In genomic region chr12:56697785-56698184, GRCm38 (mm10) we compare ENCODE assay signal across 10 mouse cellular contexts. TPM values are rescaled to one million over a fixed set of nuclear protein-coding genes. Genes with fewer than 3 reads are reported as not detected.
DNase-seq lines count a peak whose midpoint lies in the region; ATAC-seq and TF ChIP-seq lines count a peak whose summit lies in the region.
"Had no signal": no experiment of that assay in that cellular context is flagged by ENCODE, and none has a peak within 500 bp of the region (broad histone marks: within the 10 kb centered on the region; RNA-seq: fewer than 3 reads in every experiment).

No protein-coding gene starts in this region.

- intact Hi-C loops in heart, postnatal 36 days (cut with DNase I), result no loop called here

- H3K4me3 ChIP-seq in heart, postnatal 0 days (ENCODE audit: low read depth, low read length), result peak overlapping the region; percentile 23
- peak overlapping the region; percentile 46 for H3K4me3 ChIP-seq in midbrain, embryonic 10.5 days
- H3K4me3 ChIP-seq in midbrain, postnatal 0 days (ENCODE audit: low read depth, low read length), result no peak overlapping the region
- H3K4me3 ChIP-seq in limb, embryonic 11.5 days (ENCODE audit: low read depth, low read length), result peak overlapping the region; percentile 37

- no peak for DNase-seq in heart, postnatal 0 days (ENCODE audit: low spot score)
- no peak for DNase-seq in heart, postnatal 36 days
- DNase-seq in midbrain, embryonic 10.5 days (ENCODE audit: low spot score), result peak; percentile 46
- no peak for DNase-seq in midbrain, postnatal 0 days (ENCODE audit: low spot score)
- no peak for DNase-seq in limb, embryonic 11.5 days (ENCODE audit: low spot score)
- no peak for DNase-seq in urinary bladder, postnatal 14 days (ENCODE audit: low spot score)
- DNase-seq in cerebellum, adult 11 months, result no peak
- DNase-seq: lung, adult 18-20 months; right cerebral cortex, postnatal 4 days had no signal

- no peaks in the 10 kb centered on the region for H3K36me3 ChIP-seq in heart, postnatal 0 days (replicated peaks; ENCODE audit: control insufficient read depth, insufficient read depth, low read length)
- no peaks in the 10 kb centered on the region for H3K36me3 ChIP-seq in midbrain, embryonic 10.5 days
- no peaks in the 10 kb centered on the region for H3K36me3 ChIP-seq in midbrain, postnatal 0 days (ENCODE audit: insufficient read depth, low read length)
- H3K36me3 ChIP-seq in limb, embryonic 11.5 days (ENCODE audit: control insufficient read depth, insufficient read depth, low read length), result no peaks in the 10 kb centered on the region
- H3K36me3 ChIP-seq: hindbrain, embryonic 13.5 days had no signal

- ATAC-seq in heart, postnatal 0 days (ENCODE audit: insufficient read depth, low read depth), result no peak
- no peak for ATAC-seq in midbrain, postnatal 0 days (ENCODE audit: low FRiP score)
- ATAC-seq in limb, embryonic 11.5 days (ENCODE audit: insufficient number of reproducible peaks, low FRiP score, low TSS enrichment, low read depth), result no peak

- no peaks in the 10 kb centered on the region for H3K9me3 ChIP-seq in heart, postnatal 0 days (replicated peaks; ENCODE audit: control insufficient read depth, low read length)
- H3K9me3 ChIP-seq in midbrain, embryonic 10.5 days (replicated peaks), result no peaks in the 10 kb centered on the region
- no peaks in the 10 kb centered on the region for H3K9me3 ChIP-seq in midbrain, postnatal 0 days (ENCODE audit: low read length)
- no peaks in the 10 kb centered on the region for H3K9me3 ChIP-seq in limb, embryonic 11.5 days (ENCODE audit: control insufficient read depth, low read length)
- H3K9me3 ChIP-seq: hindbrain, embryonic 13.5 days had no signal

- TF ChIP-seq CTCF in heart, postnatal 0 days (IDR thresholded peaks at IDR 0.05; ENCODE audit: low read depth), result no peak
- no peak for TF ChIP-seq CTCF in midbrain, postnatal 0 days (IDR thresholded peaks at IDR 0.05)

- H3K9ac ChIP-seq in heart, postnatal 0 days (replicated peaks; ENCODE audit: low read depth, low read length), result no peak overlapping the region
- H3K9ac ChIP-seq in midbrain, postnatal 0 days (replicated peaks; ENCODE audit: low read length, poor library complexity, severe bottlenecking), result no peak overlapping the region
- H3K9ac ChIP-seq in limb, embryonic 11.5 days (ENCODE audit: low read length), result no peak overlapping the region
- H3K9ac ChIP-seq: hindbrain, embryonic 13.5 days had no signal

- H3K27me3 ChIP-seq in heart, postnatal 0 days (ENCODE audit: control insufficient read depth, insufficient read depth, low read length), result peaks cover 97% of the 10 kb centered on the region
- H3K27me3 ChIP-seq in midbrain, embryonic 10.5 days (ENCODE audit: low read depth, poor library complexity, severe bottlenecking), result peaks cover 100% of the 10 kb centered on the region
- peaks cover 92% of the 10 kb centered on the region for H3K27me3 ChIP-seq in midbrain, postnatal 0 days (ENCODE audit: insufficient read depth, low read length)
- peaks cover 77% of the 10 kb centered on the region for H3K27me3 ChIP-seq in limb, embryonic 11.5 days (ENCODE audit: control insufficient read depth, insufficient read depth, low read length)

- peaks cover 3% of the 10 kb centered on the region; the same call in 1 of the 2 replicates for H3K4me1 ChIP-seq in heart, postnatal 0 days (ENCODE audit: control insufficient read depth, insufficient read depth)
- H3K4me1 ChIP-seq in midbrain, embryonic 10.5 days, result peaks cover 51% of the 10 kb centered on the region
- 0 out of 2 replicates have a peak, but pooled peaks cover 4% of the 10 kb centered on the region for H3K4me1 ChIP-seq in midbrain, postnatal 0 days (ENCODE audit: insufficient read depth, low read length)
- peaks cover 17% of the 10 kb centered on the region for H3K4me1 ChIP-seq in limb, embryonic 11.5 days (ENCODE audit: control insufficient read depth, insufficient read depth, low read length)

- no peak for TF ChIP-seq EP300 in heart, postnatal 0 days (IDR thresholded peaks at IDR 0.05; ENCODE audit: low read depth)

- WGBS in heart, postnatal 0 days, result 2% methylated on average over 12 of the region's 12 CpGs
- 1% methylated on average over 12 of the region's 12 CpGs for WGBS in midbrain, embryonic 10.5 days
- WGBS in midbrain, postnatal 0 days, result 1% methylated on average over 12 of the region's 12 CpGs
- under 1% methylated on average over 12 of the region's 12 CpGs for whole genome bisulfite sequencing in limb, embryonic 11.5 days

- peak overlapping the region; percentile 6; the same call in 1 of the 2 replicates for H3K4me2 ChIP-seq in heart, postnatal 0 days (ENCODE audit: low read depth, low read length)
- no peak overlapping the region for H3K4me2 ChIP-seq in midbrain, postnatal 0 days (ENCODE audit: low read depth, low read length, poor library complexity, severe bottlenecking)
- H3K4me2 ChIP-seq in limb, embryonic 11.5 days (ENCODE audit: low read depth, severe bottlenecking), result peak overlapping the region; percentile 60; the same call in 1 of the 2 replicates
- H3K4me2 ChIP-seq: hindbrain, embryonic 13.5 days had no signal

- H3K27ac ChIP-seq in heart, postnatal 0 days (ENCODE audit: low read depth), result no peak overlapping the region
- H3K27ac ChIP-seq in midbrain, embryonic 10.5 days (replicated peaks), result no peak overlapping the region
- H3K27ac ChIP-seq in midbrain, postnatal 0 days (ENCODE audit: low read depth, low read length), result no peak overlapping the region
- no peak overlapping the region for H3K27ac ChIP-seq in limb, embryonic 11.5 days (replicated peaks; ENCODE audit: low read depth, low read length)
- H3K27ac ChIP-seq: hindbrain, embryonic 13.5 days had no signal

RNA-seq across cellular contexts. Expression of gene Pax9, which starts 6.2 kb away (rescaled TPM):
- 0.12 TPM in 1 of 2 replicates, not detected in the other for total RNA-seq in heart, postnatal 0 days (2014; rRNA removed; ENCODE audit: low replicate concordance)
- 0.10 and 0.12 TPM in 2 replicates for polyA plus RNA-seq in heart, postnatal 0 days (2015; fragmentation: Nextera tagmentation; extraction: Ambion mirVana)
- under 1 TPM; 0.08 to 0.25 TPM for total RNA-seq in heart, postnatal 36 days (2021)
- 0.56 and 0.63 TPM in 2 replicates for polyA plus RNA-seq in midbrain, embryonic 10.5 days (2016; fragmentation: Nextera tagmentation; extraction: Ambion mirVana)
- not detected in 2 replicates for total RNA-seq in midbrain, postnatal 0 days (2014; rRNA removed)
- not detected in 2 replicates for polyA plus RNA-seq in midbrain, postnatal 0 days (2015; fragmentation: Nextera tagmentation; extraction: Ambion mirVana)
- polyA plus RNA-seq in limb, embryonic 11.5 days (2014; fragmentation: Nextera tagmentation; extraction: Ambion mirVana), result 3.1 and 3.8 TPM in 2 replicates
